10 mouse cellular contexts compared by ENCODE assay signal in the genomic region with DNA sequence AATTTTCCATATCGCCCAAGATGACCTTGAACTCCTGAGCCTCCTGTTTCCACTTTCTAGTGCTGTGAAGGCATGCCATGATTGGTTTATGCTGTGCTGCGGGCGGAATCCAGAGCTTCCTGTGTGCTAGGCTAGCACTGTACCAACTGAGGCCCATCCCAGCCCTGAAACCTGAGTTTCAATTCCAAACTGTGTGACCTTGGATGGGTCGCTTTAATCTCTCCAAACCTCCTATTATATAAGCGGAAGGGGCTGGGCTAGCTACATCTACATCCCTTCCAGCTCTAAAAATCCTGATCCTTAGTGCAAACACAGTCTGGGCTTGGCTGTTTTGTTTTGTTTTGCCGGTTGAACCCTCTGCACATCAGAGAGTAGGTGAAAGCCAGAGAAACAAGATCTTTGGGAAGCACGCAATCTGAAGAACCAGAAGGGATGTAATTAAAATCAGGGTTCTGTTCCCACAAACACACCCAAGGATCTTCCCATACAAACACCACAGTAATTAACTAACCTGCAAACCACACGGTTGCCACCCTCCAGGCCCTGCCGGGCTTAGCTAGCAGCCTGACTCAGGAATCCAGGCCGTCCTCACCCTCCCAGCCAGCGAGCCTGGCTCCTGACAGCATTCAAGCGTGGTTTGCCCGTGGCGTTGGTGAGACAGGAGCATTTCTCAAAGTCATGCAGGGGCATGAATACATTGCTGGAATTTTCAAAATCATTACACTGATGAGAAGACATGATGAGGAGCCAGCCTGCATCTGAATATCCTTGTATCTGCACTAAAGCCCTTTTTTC.
A peak's percentile ranks its signal among the peaks of the same experiment; 100 is the strongest.
DNase-seq lines count a peak whose midpoint lies in the region; ATAC-seq lines count a peak whose summit lies in the region.
"Had no signal": no experiment of that assay in that cellular context is flagged by ENCODE, and none has a peak within 500 bp of the region (broad histone marks: within the 10 kb centered on the region; RNA-seq: fewer than 3 reads in every experiment).

No protein-coding gene starts in this region.

- WGBS in kidney, embryonic 16.5 days: 55% methylated on average over 14 of the region's 14 CpGs
- WGBS in limb, embryonic 13.5 days: 60% methylated on average over 14 of the region's 14 CpGs

- H3K4me1 ChIP-seq in kidney, embryonic 16.5 days (ENCODE audit: insufficient read depth, low read length): peaks cover 11% of the 10 kb centered on the region; the same call in 1 of the 2 replicates
- H3K4me1 ChIP-seq in limb, embryonic 13.5 days: peaks cover 19% of the 10 kb centered on the region

- no peak overlapping the region for H3K27ac ChIP-seq in kidney, embryonic 16.5 days (ENCODE audit: low read length)
- peak overlapping the region; percentile 48; the same call in 1 of the 2 replicates for H3K27ac ChIP-seq in limb, embryonic 13.5 days
- H3K27ac ChIP-seq: kidney, embryonic 15.5 days had no signal

- no peak overlapping the region for H3K9ac ChIP-seq in kidney, embryonic 16.5 days (replicated peaks; ENCODE audit: low read length)
- H3K9ac ChIP-seq in limb, embryonic 13.5 days: no peak overlapping the region
- H3K9ac ChIP-seq: kidney, embryonic 15.5 days had no signal

- no peaks in the 10 kb centered on the region for H3K36me3 ChIP-seq in kidney, embryonic 16.5 days (ENCODE audit: insufficient read depth, low read length)
- no peaks in the 10 kb centered on the region for H3K36me3 ChIP-seq in limb, embryonic 13.5 days
- H3K36me3 ChIP-seq: kidney, embryonic 15.5 days had no signal

- H3K4me2 ChIP-seq in kidney, embryonic 16.5 days (replicated peaks; ENCODE audit: low read depth, low read length): no peak overlapping the region
- H3K4me2 ChIP-seq in limb, embryonic 13.5 days (replicated peaks): no peak overlapping the region
- H3K4me2 ChIP-seq: kidney, embryonic 15.5 days had no signal

- no peaks in the 10 kb centered on the region for H3K9me3 ChIP-seq in kidney, embryonic 16.5 days (ENCODE audit: low read length)
- no peaks in the 10 kb centered on the region; the same call in 1 of the 2 replicates for H3K9me3 ChIP-seq in limb, embryonic 13.5 days
- H3K9me3 ChIP-seq: kidney, embryonic 15.5 days had no signal

- H3K27me3 ChIP-seq in kidney, embryonic 16.5 days (ENCODE audit: insufficient read depth, low read length): no peaks in the 10 kb centered on the region
- 0 out of 2 replicates have a peak, but pooled peaks cover 3% of the 10 kb centered on the region for H3K27me3 ChIP-seq in limb, embryonic 13.5 days

- DNase-seq in cerebellum, postnatal 14 days: peak; percentile 27 to 32
- no peak for DNase-seq in cerebellum, postnatal 4 days (ENCODE audit: low spot score in 2 of 2)
- no peak for DNase-seq in kidney, adult 8-10 months
- DNase-seq in fat pad, adult 2 months (ENCODE audit: extremely low read depth, low read depth, low spot score): peak; percentile 19
- DNase-seq in urinary bladder, postnatal 4 days (ENCODE audit: low spot score in 2 of 2): no peak
- no peak for DNase-seq in adipocyte (ENCODE audit: low spot score)
- DNase-seq: lung, postnatal 36 days had no signal

- H3K4me3 ChIP-seq in kidney, embryonic 16.5 days (ENCODE audit: low read length): no peak overlapping the region
- no peak overlapping the region for H3K4me3 ChIP-seq in limb, embryonic 13.5 days
- H3K4me3 ChIP-seq: kidney, embryonic 15.5 days had no signal

- ATAC-seq in kidney, embryonic 16.5 days (ENCODE audit: low FRiP score, low TSS enrichment): 0 out of 2 replicates have a peak, but pooled peaks have one; percentile 46
- ATAC-seq in limb, embryonic 13.5 days (ENCODE audit: low FRiP score, low read depth): no peak

Comparison
In these comparisons a context has a peak if more than half of its experiments do, and no peak if none do; other contexts are left out.
1. DNase-seq: peak in cerebellum, postnatal 14 days (2 of 2) and fat pad, adult 2 months (single experiment); none in cerebellum, postnatal 4 days (0 of 2), kidney, adult 8-10 months (0 of 2), urinary bladder, postnatal 4 days (0 of 2) and adipocyte (single experiment).